Mouse (Mus musculus) left cerebral cortex, postnatal 10 days (tissue): Measurements from ENCODE around the gene Tomm70a. TPM values are rescaled to one million over a fixed set of nuclear protein-coding genes. Genes with fewer than 3 reads are reported as not detected.

Source experiments
- DNase-seq, 2 experiments: peaks; one replicate each; pipeline ENCODE4 v3.0.0; 2021 to 2022; ENCODE audit warnings: low spot score in 2 of 2, mixed read lengths in 1 of 2; ENCODE audit errors: extremely low spot score in 1 of 2
- intact Hi-C: fragments of 180-260 bp; cut with DNase I; formaldehyde crosslinking; loops from one replicate; pipeline ENCODE4 v1.15.1; 2025
- total RNA-seq, 2 experiments: library from RNA; stranded (reverse); gene quantifications; 2 replicates each; pipeline ENCODE4 v1.2.3; 2021

Tomm70a gene
- total RNA-seq, 2 experiments from 2014 or later = 123 TPM

DNA sequence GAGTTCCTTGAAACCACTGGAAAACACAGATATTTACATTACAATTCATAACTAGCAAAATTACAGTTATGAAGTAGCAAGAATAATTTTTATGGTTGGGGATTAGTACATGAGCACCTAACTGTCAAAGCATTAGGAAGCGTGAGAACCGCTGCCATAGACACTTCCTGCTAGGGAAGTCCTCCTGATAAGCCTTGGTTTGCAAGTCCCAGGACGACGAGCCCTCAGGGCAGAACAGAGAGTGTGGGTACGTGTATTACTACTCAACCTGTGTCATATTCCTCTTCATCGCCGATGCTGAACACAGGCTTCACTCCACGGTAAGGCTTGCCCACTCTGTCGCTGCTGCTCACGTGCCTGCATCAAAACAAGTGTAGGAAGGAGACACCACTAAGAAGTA lies 56.2 kb downstream of the Tomm70a start:
- DNase-seq = no peak
- intact Hi-C loops = no loop called here

GRCm38 (mm10) chr16:57181180-57181579 lies 59.7 kb downstream of the Tomm70a start:
- peak; percentile 42 to 66 for DNase-seq
- intact Hi-C loops = no loop called here

GRCm38 (mm10) chr16:57182037-57182436 lies 60.5 kb downstream of the Tomm70a start:
- intact Hi-C loops = no loop called here
- DNase-seq = no peak

DNA sequence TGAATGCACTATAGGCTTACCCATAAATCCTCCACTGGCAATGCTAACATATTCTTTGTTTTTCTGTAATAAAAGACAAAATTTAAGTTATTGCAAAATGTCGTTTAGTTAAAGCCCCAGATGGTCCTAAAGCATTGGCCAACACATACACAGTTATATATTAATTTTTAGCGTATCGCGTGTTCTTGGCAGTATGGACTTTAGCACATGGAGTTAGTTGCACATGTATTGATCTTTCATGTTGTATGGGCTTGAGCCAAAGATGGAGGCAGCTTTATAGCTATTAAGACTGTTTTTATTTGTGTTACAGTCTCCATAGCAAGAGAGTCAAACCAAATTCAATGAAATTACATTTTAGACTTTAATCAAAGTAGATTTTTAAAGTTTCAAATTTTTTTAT lies 65.1 kb downstream of the Tomm70a start:
- intact Hi-C loops = no loop called here
- no peak for DNase-seq

- DNase-seq = no peak
- intact Hi-C loops = no loop called here
Measured at GRCm38 (mm10) chr16:57189493-57189892, 68.0 kb downstream of the Tomm70a start.

GRCm38 (mm10) chr16:57190390-57190789 lies 68.9 kb downstream of the Tomm70a start:
- DNase-seq = no peak
- intact Hi-C loops = no loop called here

DNA sequence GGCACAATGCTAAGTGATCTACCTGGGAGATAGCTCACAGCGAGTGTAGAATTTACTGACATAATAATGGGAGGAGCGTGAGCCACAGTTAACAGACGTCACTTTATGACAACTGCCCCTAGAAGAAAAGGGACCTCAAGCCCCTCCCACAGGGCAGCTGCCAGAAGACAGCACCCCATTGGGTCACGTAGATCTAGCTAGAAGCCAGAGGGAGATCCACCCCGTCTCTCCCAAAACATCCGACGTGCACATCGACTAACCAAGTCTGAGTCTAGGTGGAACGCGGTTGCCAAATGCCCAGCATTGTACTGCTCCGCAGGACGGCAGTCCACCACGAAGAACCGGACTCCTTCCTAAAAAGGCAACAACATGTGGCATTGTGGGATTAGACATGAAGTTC lies 69.7 kb downstream of the Tomm70a start:
- intact Hi-C loops = no loop called here
- DNase-seq = no peak

DNA sequence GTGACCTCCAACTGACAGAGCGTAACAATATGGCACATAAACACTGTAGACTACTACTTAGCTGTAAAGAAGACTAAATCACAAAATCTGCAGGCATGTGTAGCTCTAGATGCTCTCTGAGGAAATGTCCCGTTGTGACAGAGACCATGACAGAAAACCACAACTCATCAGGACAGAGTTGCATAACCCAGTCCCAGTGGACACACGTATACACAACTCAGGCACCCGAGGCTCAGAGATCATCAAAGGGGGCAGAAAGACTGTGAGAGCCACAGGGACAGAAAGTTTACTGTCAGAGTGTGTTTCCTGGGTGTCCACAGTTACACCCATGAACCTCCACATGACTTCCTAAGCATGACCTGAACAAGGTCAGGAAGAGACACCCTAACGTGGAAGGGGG lies 75.1 kb downstream of the Tomm70a start:
- DNase-seq = no peak
- intact Hi-C loops = no loop called here

- intact Hi-C loops = no loop called here
- peak in 1 of 2 experiments; percentile 36 for DNase-seq
Measured at GRCm38 (mm10) chr16:57197281-57197680, 75.8 kb downstream of the Tomm70a start.

Other genes starting within 250 kb of the Tomm70a start
- gene Tmem45a, start 235.5 kb upstream of the Tomm70a start, total RNA-seq = 1 to 10 TPM in 1 of 2 experiments, under 1 TPM in 1; 0.79 to 1.8 TPM
- 1 to 10 TPM; 3.2 to 3.3 TPM for gene Lnp1, start 193.6 kb upstream of the Tomm70a start, total RNA-seq
- not detected for gene Tmem45a2, start 50.3 kb upstream of the Tomm70a start, total RNA-seq
- gene Nit2, start 45.6 kb downstream of the Tomm70a start, total RNA-seq = 10 to 100 TPM; 17.9 to 24.5 TPM
- 10 to 100 TPM; 45.8 to 46.8 TPM for gene Tbc1d23, start 109.8 kb downstream of the Tomm70a start, total RNA-seq
- under 1 TPM; 0.16 to 0.79 TPM for gene Tmem30c, start 171.2 kb downstream of the Tomm70a start, total RNA-seq
- gene Filip1l, start 231.4 kb downstream of the Tomm70a start, total RNA-seq = 1 to 10 TPM; 3.4 to 4.1 TPM